Mouse (Mus musculus) lung, postnatal 0 days (tissue): ENCODE data around the gene Atg7.

Experiments used
- CTCF ChIP-seq: IDR thresholded peaks from 2 replicates; pipeline ENCODE4 v1.5.1; 2016; ENCODE audit warnings: antibody characterized with exemption, mild to moderate bottlenecking
- EP300 ChIP-seq: IDR thresholded peaks from 2 replicates; pipeline ENCODE4 v1.6.1; 2016; ENCODE audit warnings: antibody characterized with exemption, mild to moderate bottlenecking, control low read depth

- TF ChIP-seq CTCF = no peak
- no peak for TF ChIP-seq EP300
Observed at GRCm38 (mm10) chr6:114851688-114852087, 208.8 kb downstream of the Atg7 start.
